Mouse (Mus musculus): Measurements from ENCODE around the gene Pdgfc.

- TF ChIP-seq FLI1 (IDR thresholded peaks at IDR 0.05; ENCODE audit: low read length) = no peak
- TF ChIP-seq GATA1 (IDR thresholded peaks at IDR 0.05; ENCODE audit: borderline replicate concordance, low read length) = no peak
Measured at GRCm38 (mm10) chr3:81044653-81045343, 8.6 kb downstream of the Pdgfc start.
